Mouse (Mus musculus): ENCODE results near the gene Gpr4. TPM values are rescaled to one million over a fixed set of nuclear protein-coding genes. Genes with fewer than 3 reads are reported as not detected.

Gene Gpr4
- polyA plus RNA-seq, 1 experiment, result 5.5 TPM

GRCm38 (mm10) chr7:19267051-19267450 is 54.7 kb downstream of the Gpr4 start:
- Histone ChIP-seq H3K4me1 (replicated peaks; ENCODE audit: control insufficient read depth, insufficient read depth, low read length) (peaks cover 51% of the 10 kb centered on the region), H3K27ac (ENCODE audit: control insufficient read depth, insufficient read depth, low read length) (0 out of 2 replicates have a peak overlapping the region, but pooled peaks have one; percentile 7), H3K27me3 (ENCODE audit: control insufficient read depth, insufficient read depth, low read length) (no peaks in the 10 kb centered on the region), H3K36me3 (ENCODE audit: control insufficient read depth, insufficient read depth, low read length) (peaks cover 17% of the 10 kb centered on the region; the same call in 1 of the 2 replicates), H3K4me3 (ENCODE audit: control insufficient read depth, insufficient read depth, low read length) (no peak overlapping the region)
- no peak for TF ChIP-seq POLR2A (IDR thresholded peaks at IDR 0.05; ENCODE audit: control insufficient read depth, extremely low read depth, insufficient read depth, low read length, poor library complexity)
- no peak for TF ChIP-seq CTCF (IDR thresholded peaks at IDR 0.05; ENCODE audit: borderline replicate concordance, control insufficient read depth, extremely low read depth, insufficient read depth, low read length, poor library complexity)
- 39% methylated on average over 10 of the region's 10 CpGs for WGBS
- DNase-seq, result no peak

GRCm38 (mm10) chr7:19268993-19269681 is 56.8 kb downstream of the Gpr4 start:
- Histone ChIP-seq H3K27me3 (ENCODE audit: control insufficient read depth, insufficient read depth, low read length) (no peaks in the 10 kb centered on the region), H3K36me3 (ENCODE audit: control insufficient read depth, insufficient read depth, low read length) (peaks cover 4% of the 10 kb centered on the region; the same call in 1 of the 2 replicates), H3K4me1 (replicated peaks; ENCODE audit: control insufficient read depth, insufficient read depth, low read length) (peaks cover 54% of the 10 kb centered on the region), H3K4me3 (ENCODE audit: control insufficient read depth, insufficient read depth, low read length) (peak overlapping the region; percentile 27), H3K27ac (ENCODE audit: control insufficient read depth, insufficient read depth, low read length) (peak overlapping the region; percentile 74; the same call in 1 of the 2 replicates)
- WGBS, result 9% methylated on average over 10 of the region's 10 CpGs
- no peak for DNase-seq
- no peak for TF ChIP-seq POLR2A (IDR thresholded peaks at IDR 0.05; ENCODE audit: control insufficient read depth, extremely low read depth, insufficient read depth, low read length, poor library complexity)
- TF ChIP-seq CTCF (IDR thresholded peaks at IDR 0.05; ENCODE audit: borderline replicate concordance, control insufficient read depth, extremely low read depth, insufficient read depth, low read length, poor library complexity), result no peak

GRCm38 (mm10) chr7:19269721-19270441 is 57.5 kb downstream of the Gpr4 start:
- DNase-seq, result peak; percentile 27
- H3K27ac ChIP-seq (ENCODE audit: control insufficient read depth, insufficient read depth, low read length), result peak overlapping the region; percentile 77; the same call in 1 of the 2 replicates
- 3% methylated on average over 19 of the region's 19 CpGs for WGBS

GRCm38 (mm10) chr7:19270509-19271237 is 58.3 kb downstream of the Gpr4 start:
- H3K27me3 ChIP-seq (ENCODE audit: control insufficient read depth, insufficient read depth, low read length), result no peaks in the 10 kb centered on the region
- H3K27ac ChIP-seq (ENCODE audit: control insufficient read depth, insufficient read depth, low read length), result peak overlapping the region; percentile 77
- peak overlapping the region; percentile 90 for H3K4me3 ChIP-seq (ENCODE audit: control insufficient read depth, insufficient read depth, low read length)
- peak; percentile 52 for DNase-seq
- TF ChIP-seq CTCF (IDR thresholded peaks at IDR 0.05; ENCODE audit: borderline replicate concordance, control insufficient read depth, extremely low read depth, insufficient read depth, low read length, poor library complexity), result no peak
- no peak for TF ChIP-seq POLR2A (IDR thresholded peaks at IDR 0.05; ENCODE audit: control insufficient read depth, extremely low read depth, insufficient read depth, low read length, poor library complexity)
- H3K4me1 ChIP-seq (replicated peaks; ENCODE audit: control insufficient read depth, insufficient read depth, low read length), result peaks cover 46% of the 10 kb centered on the region
- WGBS, result under 1% methylated on average over 21 of the region's 21 CpGs
- H3K36me3 ChIP-seq (ENCODE audit: control insufficient read depth, insufficient read depth, low read length), result no peaks in the 10 kb centered on the region

More at GRCm38 (mm10) chr7:19269721-19270441, 57.5 kb downstream of the Gpr4 start:
- no peaks in the 10 kb centered on the region for H3K27me3 ChIP-seq (ENCODE audit: control insufficient read depth, insufficient read depth, low read length)
- H3K36me3 ChIP-seq (ENCODE audit: control insufficient read depth, insufficient read depth, low read length), result no peaks in the 10 kb centered on the region
- peaks cover 53% of the 10 kb centered on the region for H3K4me1 ChIP-seq (replicated peaks; ENCODE audit: control insufficient read depth, insufficient read depth, low read length)
- peak overlapping the region; percentile 90 for H3K4me3 ChIP-seq (ENCODE audit: control insufficient read depth, insufficient read depth, low read length)
- no peak for TF ChIP-seq CTCF (IDR thresholded peaks at IDR 0.05; ENCODE audit: borderline replicate concordance, control insufficient read depth, extremely low read depth, insufficient read depth, low read length, poor library complexity)
- no peak for TF ChIP-seq POLR2A (IDR thresholded peaks at IDR 0.05; ENCODE audit: control insufficient read depth, extremely low read depth, insufficient read depth, low read length, poor library complexity)

- no peaks in the 10 kb centered on the region for H3K27me3 ChIP-seq (ENCODE audit: control insufficient read depth, insufficient read depth, low read length)
- under 1% methylated on average over 62 of the region's 62 CpGs for WGBS
- H3K4me1 ChIP-seq (replicated peaks; ENCODE audit: control insufficient read depth, insufficient read depth, low read length), result peaks cover 38% of the 10 kb centered on the region
- peak; percentile 88 for DNase-seq
- peak within 1 kb of the TSS; percentile 90 for H3K4me3 ChIP-seq (ENCODE audit: control insufficient read depth, insufficient read depth, low read length)
- peak within 1 kb of the TSS; percentile 83 for H3K27ac ChIP-seq (ENCODE audit: control insufficient read depth, insufficient read depth, low read length)
- no peaks in the 10 kb centered on the region for H3K36me3 ChIP-seq (ENCODE audit: control insufficient read depth, insufficient read depth, low read length)
- TF ChIP-seq CTCF (IDR thresholded peaks at IDR 0.05; ENCODE audit: borderline replicate concordance, control insufficient read depth, extremely low read depth, insufficient read depth, low read length, poor library complexity) (no peak), POLR2A (IDR thresholded peaks at IDR 0.05; ENCODE audit: control insufficient read depth, extremely low read depth, insufficient read depth, low read length, poor library complexity) (peak; percentile 85; the same call in 1 of the 2 replicates)
Measured at GRCm38 (mm10) chr7:19271238-19272172, 59.2 kb downstream of the Gpr4 start, which contains the start of gene Vasp. Gene Vasp, minus strand, starts transcription at chr7:19271817.

All from thymus, adult 2 months (tissue).